Mouse (Mus musculus) liver, embryonic 14.5 days (tissue): ENCODE measurements at regions not wholly inside any gene's neighbourhood (a gene's known extent, or its start where the extent isn't known, plus 50 kb on each side); places are given as distances from the start of the nearest gene placed in this dataset.

Source experiments
- CTCF ChIP-seq: IDR thresholded peaks from 2 replicates; pipeline ENCODE4 v1.5.1; 2016; ENCODE audit warnings: antibody characterized with exemption, low read depth, control low read depth
- EP300 ChIP-seq: IDR thresholded peaks from 2 replicates; pipeline ENCODE4 v1.6.1; 2016; ENCODE audit warnings: antibody characterized with exemption, low read depth

- TF ChIP-seq CTCF (no peak), EP300 (no peak)
Observed at GRCm38 (mm10) chr9:120721451-120722123, 150.3 kb downstream of the Rpl14 start.
